Mouse (Mus musculus): ENCODE results near the gene St6galnac5.

The St6galnac5 gene

GRCm38 (mm10) chr3:152912216-152913101, 69.6 kb downstream of the St6galnac5 start:
- DNase-seq, result peak; percentile 7

GRCm38 (mm10) chr3:152911578-152911977, 70.5 kb downstream of the St6galnac5 start:
- no peak for DNase-seq

GRCm38 (mm10) chr3:152907683-152908082, 74.4 kb downstream of the St6galnac5 start:
- DNase-seq, result no peak

GRCm38 (mm10) chr3:152907087-152907486, 75.0 kb downstream of the St6galnac5 start:
- DNase-seq, result no peak

GRCm38 (mm10) chr3:152905800-152906199, 76.2 kb downstream of the St6galnac5 start:
- DNase-seq, result no peak

- no peak for DNase-seq
These were observed 77.0 kb downstream of the St6galnac5 start for GRCm38 (mm10) chr3:152905026-152905425.

- no peak for DNase-seq
These were observed 83.1 kb downstream of the St6galnac5 start for GRCm38 (mm10) chr3:152898906-152899305.

GRCm38 (mm10) chr3:152897196-152897595, 84.8 kb downstream of the St6galnac5 start:
- DNase-seq, result no peak

GRCm38 (mm10) chr3:152896111-152896510, 85.9 kb downstream of the St6galnac5 start:
- no peak for DNase-seq

- DNase-seq, result no peak
These were observed 87.1 kb downstream of the St6galnac5 start for GRCm38 (mm10) chr3:152894935-152895334.

GRCm38 (mm10) chr3:152888116-152888515, 93.9 kb downstream of the St6galnac5 start:
- DNase-seq, result no peak

GRCm38 (mm10) chr3:152886749-152887148, 95.3 kb downstream of the St6galnac5 start:
- DNase-seq, result no peak

GRCm38 (mm10) chr3:152883556-152883955, 98.5 kb downstream of the St6galnac5 start:
- no peak for DNase-seq

- DNase-seq, result no peak
These were observed 100.3 kb downstream of the St6galnac5 start for GRCm38 (mm10) chr3:152881706-152882105.

- DNase-seq, result no peak
These were observed 101.8 kb downstream of the St6galnac5 start for GRCm38 (mm10) chr3:152880121-152880835.

- DNase-seq, result no peak
These were observed 106.2 kb downstream of the St6galnac5 start for GRCm38 (mm10) chr3:152875723-152876290.

- DNase-seq, result no peak
These were observed 107.4 kb downstream of the St6galnac5 start for GRCm38 (mm10) chr3:152874431-152875355.

GRCm38 (mm10) chr3:152872596-152872995, 109.5 kb downstream of the St6galnac5 start:
- no peak for DNase-seq

GRCm38 (mm10) chr3:152872054-152872453, 110.0 kb downstream of the St6galnac5 start:
- no peak for DNase-seq

GRCm38 (mm10) chr3:152867654-152868525, 114.2 kb downstream of the St6galnac5 start:
- no peak for DNase-seq

Data from lung, postnatal 36 days (tissue).